Mouse (Mus musculus): Measurements from ENCODE around the gene Nhsl2. TPM values are rescaled to one million over a fixed set of nuclear protein-coding genes. Genes with fewer than 3 reads are reported as not detected.

The Nhsl2 gene
- total and polyA plus RNA-seq, 2 experiments, result 0.27 to 0.46 TPM

GRCm38 (mm10) chrX:101874901-101875300, 25.7 kb downstream of the Nhsl2 start:
- no peaks in the 10 kb centered on the region for H3K36me3 ChIP-seq (ENCODE audit: control insufficient read depth, insufficient read depth, low read length)
- H3K27me3 ChIP-seq (ENCODE audit: control insufficient read depth, insufficient read depth, low read length), result no peaks in the 10 kb centered on the region
- no peak overlapping the region for H3K4me3 ChIP-seq (ENCODE audit: insufficient read depth, low read depth, low read length)
- TF ChIP-seq POLR2A (IDR thresholded peaks at IDR 0.05; ENCODE audit: extremely low read depth, insufficient read depth, low read length) (no peak), CTCF (IDR thresholded peaks at IDR 0.05; ENCODE audit: low read depth, low read length) (no peak)
- no peak for DNase-seq (ENCODE audit: extremely low read depth, low read depth, low spot score)
- WGBS, result 59% methylated on average over 2 of the region's 2 CpGs
- no peaks in the 10 kb centered on the region for H3K4me1 ChIP-seq (ENCODE audit: control insufficient read depth, insufficient read depth, low read length)
- no peaks in the 10 kb centered on the region for H3K79me2 ChIP-seq (ENCODE audit: control insufficient read depth, insufficient read depth, low read length)
- H3K27ac ChIP-seq (replicated peaks; ENCODE audit: insufficient read depth, low read depth, low read length), result no peak overlapping the region
- no peak overlapping the region for H3K9ac ChIP-seq (ENCODE audit: low read depth, low read length)

- no peak for DNase-seq (ENCODE audit: extremely low read depth, low read depth, low spot score)
- Histone ChIP-seq H3K4me1 (ENCODE audit: control insufficient read depth, insufficient read depth, low read length) (no peaks in the 10 kb centered on the region), H3K27me3 (ENCODE audit: control insufficient read depth, insufficient read depth, low read length) (no peaks in the 10 kb centered on the region), H3K27ac (replicated peaks; ENCODE audit: insufficient read depth, low read depth, low read length) (no peak overlapping the region), H3K9ac (ENCODE audit: low read depth, low read length) (no peak overlapping the region), H3K36me3 (ENCODE audit: control insufficient read depth, insufficient read depth, low read length) (no peaks in the 10 kb centered on the region), H3K79me2 (ENCODE audit: control insufficient read depth, insufficient read depth, low read length) (no peaks in the 10 kb centered on the region), H3K4me3 (ENCODE audit: insufficient read depth, low read depth, low read length) (no peak overlapping the region)
- WGBS, result 63% methylated on average over 2 of the region's 2 CpGs
- no peak for TF ChIP-seq CTCF (IDR thresholded peaks at IDR 0.05; ENCODE audit: low read depth, low read length)
- no peak for TF ChIP-seq POLR2A (IDR thresholded peaks at IDR 0.05; ENCODE audit: extremely low read depth, insufficient read depth, low read length)
Observed at GRCm38 (mm10) chrX:101876136-101876535, 27.0 kb downstream of the Nhsl2 start.

- H3K4me3 ChIP-seq (ENCODE audit: insufficient read depth, low read depth, low read length), result no peak overlapping the region
- no peaks in the 10 kb centered on the region for H3K79me2 ChIP-seq (ENCODE audit: control insufficient read depth, insufficient read depth, low read length)
- H3K27me3 ChIP-seq (ENCODE audit: control insufficient read depth, insufficient read depth, low read length), result no peaks in the 10 kb centered on the region
- TF ChIP-seq CTCF (IDR thresholded peaks at IDR 0.05; ENCODE audit: low read depth, low read length) (no peak), POLR2A (IDR thresholded peaks at IDR 0.05; ENCODE audit: extremely low read depth, insufficient read depth, low read length) (no peak)
- no peaks in the 10 kb centered on the region for H3K4me1 ChIP-seq (ENCODE audit: control insufficient read depth, insufficient read depth, low read length)
- no peak overlapping the region for H3K9ac ChIP-seq (ENCODE audit: low read depth, low read length)
- H3K27ac ChIP-seq (replicated peaks; ENCODE audit: insufficient read depth, low read depth, low read length), result no peak overlapping the region
- 77% methylated on average over 4 of the region's 4 CpGs for WGBS
- no peak for DNase-seq (ENCODE audit: extremely low read depth, low read depth, low spot score)
- H3K36me3 ChIP-seq (ENCODE audit: control insufficient read depth, insufficient read depth, low read length), result no peaks in the 10 kb centered on the region
Observed at GRCm38 (mm10) chrX:101877840-101878239, 28.7 kb downstream of the Nhsl2 start.

GRCm38 (mm10) chrX:101878546-101878945, 29.4 kb downstream of the Nhsl2 start:
- Histone ChIP-seq H3K9ac (ENCODE audit: low read depth, low read length) (no peak overlapping the region), H3K36me3 (ENCODE audit: control insufficient read depth, insufficient read depth, low read length) (no peaks in the 10 kb centered on the region), H3K27ac (replicated peaks; ENCODE audit: insufficient read depth, low read depth, low read length) (no peak overlapping the region), H3K79me2 (ENCODE audit: control insufficient read depth, insufficient read depth, low read length) (no peaks in the 10 kb centered on the region), H3K27me3 (ENCODE audit: control insufficient read depth, insufficient read depth, low read length) (no peaks in the 10 kb centered on the region), H3K4me1 (ENCODE audit: control insufficient read depth, insufficient read depth, low read length) (no peaks in the 10 kb centered on the region), H3K4me3 (ENCODE audit: insufficient read depth, low read depth, low read length) (no peak overlapping the region)
- WGBS, result 71% methylated on average over 4 of the region's 4 CpGs
- TF ChIP-seq POLR2A (IDR thresholded peaks at IDR 0.05; ENCODE audit: extremely low read depth, insufficient read depth, low read length) (no peak), CTCF (IDR thresholded peaks at IDR 0.05; ENCODE audit: low read depth, low read length) (no peak)
- no peak for DNase-seq (ENCODE audit: extremely low read depth, low read depth, low spot score)

- TF ChIP-seq POLR2A (IDR thresholded peaks at IDR 0.05; ENCODE audit: extremely low read depth, insufficient read depth, low read length) (no peak), CTCF (IDR thresholded peaks at IDR 0.05; ENCODE audit: low read depth, low read length) (no peak)
- H3K27ac ChIP-seq (replicated peaks; ENCODE audit: insufficient read depth, low read depth, low read length), result no peak overlapping the region
- no peaks in the 10 kb centered on the region for H3K36me3 ChIP-seq (ENCODE audit: control insufficient read depth, insufficient read depth, low read length)
- no peaks in the 10 kb centered on the region for H3K27me3 ChIP-seq (ENCODE audit: control insufficient read depth, insufficient read depth, low read length)
- H3K4me1 ChIP-seq (ENCODE audit: control insufficient read depth, insufficient read depth, low read length), result no peaks in the 10 kb centered on the region
- H3K4me3 ChIP-seq (ENCODE audit: insufficient read depth, low read depth, low read length), result no peak overlapping the region
- no peak overlapping the region for H3K9ac ChIP-seq (ENCODE audit: low read depth, low read length)
- no peak for DNase-seq (ENCODE audit: extremely low read depth, low read depth, low spot score)
- WGBS, result 71% methylated on average over 3 of the region's 3 CpGs
- H3K79me2 ChIP-seq (ENCODE audit: control insufficient read depth, insufficient read depth, low read length), result no peaks in the 10 kb centered on the region
Observed at GRCm38 (mm10) chrX:101882141-101882751, 33.1 kb downstream of the Nhsl2 start.

GRCm38 (mm10) chrX:101889384-101889783, 40.2 kb downstream of the Nhsl2 start:
- Histone ChIP-seq H3K27me3 (ENCODE audit: control insufficient read depth, insufficient read depth, low read length) (no peaks in the 10 kb centered on the region), H3K79me2 (ENCODE audit: control insufficient read depth, insufficient read depth, low read length) (no peaks in the 10 kb centered on the region), H3K36me3 (ENCODE audit: control insufficient read depth, insufficient read depth, low read length) (no peaks in the 10 kb centered on the region), H3K4me3 (ENCODE audit: insufficient read depth, low read depth, low read length) (no peak overlapping the region), H3K27ac (replicated peaks; ENCODE audit: insufficient read depth, low read depth, low read length) (no peak overlapping the region), H3K9ac (ENCODE audit: low read depth, low read length) (no peak overlapping the region), H3K4me1 (ENCODE audit: control insufficient read depth, insufficient read depth, low read length) (no peaks in the 10 kb centered on the region)
- TF ChIP-seq POLR2A (IDR thresholded peaks at IDR 0.05; ENCODE audit: extremely low read depth, insufficient read depth, low read length) (no peak), CTCF (IDR thresholded peaks at IDR 0.05; ENCODE audit: low read depth, low read length) (no peak)
- DNase-seq (ENCODE audit: extremely low read depth, low read depth, low spot score), result peak; percentile 14
- 50% methylated on average over 4 of the region's 4 CpGs for WGBS
